Mouse (Mus musculus): ENCODE data around the gene Tff3. TPM values are rescaled to one million over a fixed set of nuclear protein-coding genes. Genes with fewer than 3 reads are reported as not detected.

Tff3 gene
- polyA plus RNA-seq, 2 experiments = 0.33 TPM; not detected in 1

- Histone ChIP-seq H3K4me2 (replicated peaks; ENCODE audit: low read depth, low read length, severe bottlenecking) (no peak overlapping the region), H3K9me3 (ENCODE audit: control insufficient read depth, low read length) (no peaks in the 10 kb centered on the region), H3K27ac (replicated peaks; ENCODE audit: low read depth, low read length) (no peak overlapping the region), H3K4me1 (ENCODE audit: control insufficient read depth, insufficient read depth, low read length) (no peaks in the 10 kb centered on the region), H3K4me3 (replicated peaks; ENCODE audit: low read length) (no peak overlapping the region), H3K27me3 (ENCODE audit: control insufficient read depth, insufficient read depth, low read length) (no peaks in the 10 kb centered on the region), H3K9ac (ENCODE audit: low read depth, low read length, severe bottlenecking) (no peak overlapping the region), H3K36me3 (ENCODE audit: control insufficient read depth, insufficient read depth, low read length) (no peaks in the 10 kb centered on the region)
- WGBS = 25% methylated on average over 9 of the region's 9 CpGs
- no peak for DNase-seq (ENCODE audit: low spot score)
- TF ChIP-seq POLR2A (IDR thresholded peaks at IDR 0.05; ENCODE audit: borderline replicate concordance, extremely low read depth, insufficient read depth, insufficient read length) = no peak
- ATAC-seq (ENCODE audit: low FRiP score, low read depth) = no peak
These were observed 3.7 kb downstream of the Tff3 start for GRCm38 (mm10) chr17:31125548-31126266.

GRCm38 (mm10) chr17:31121975-31122374, 7.5 kb downstream of the Tff3 start:
- DNase-seq (ENCODE audit: low spot score) = peak; percentile 60
- Histone ChIP-seq H3K27me3 (ENCODE audit: control insufficient read depth, insufficient read depth, low read length) (no peaks in the 10 kb centered on the region), H3K4me3 (replicated peaks; ENCODE audit: low read length) (no peak overlapping the region), H3K4me2 (replicated peaks; ENCODE audit: low read depth, low read length, severe bottlenecking) (no peak overlapping the region), H3K4me1 (ENCODE audit: control insufficient read depth, insufficient read depth, low read length) (no peaks in the 10 kb centered on the region), H3K9ac (ENCODE audit: low read depth, low read length, severe bottlenecking) (no peak overlapping the region), H3K9me3 (ENCODE audit: control insufficient read depth, low read length) (no peaks in the 10 kb centered on the region), H3K36me3 (ENCODE audit: control insufficient read depth, insufficient read depth, low read length) (no peaks in the 10 kb centered on the region), H3K27ac (replicated peaks; ENCODE audit: low read depth, low read length) (no peak overlapping the region)
- 6% methylated on average over 8 of the region's 8 CpGs for WGBS
- no peak for ATAC-seq (ENCODE audit: low FRiP score, low read depth)
- no peak for TF ChIP-seq POLR2A (IDR thresholded peaks at IDR 0.05; ENCODE audit: borderline replicate concordance, extremely low read depth, insufficient read depth, insufficient read length)

GRCm38 (mm10) chr17:31119429-31119828, 10.0 kb downstream of the Tff3 start:
- no peak for TF ChIP-seq POLR2A (IDR thresholded peaks at IDR 0.05; ENCODE audit: borderline replicate concordance, extremely low read depth, insufficient read depth, insufficient read length)
- DNase-seq (ENCODE audit: low spot score) = peak; percentile 43

GRCm38 (mm10) chr17:31117946-31118345, 11.5 kb downstream of the Tff3 start:
- Histone ChIP-seq H3K9ac (ENCODE audit: low read depth, low read length, severe bottlenecking) (no peak overlapping the region), H3K36me3 (ENCODE audit: control insufficient read depth, insufficient read depth, low read length) (no peaks in the 10 kb centered on the region), H3K4me2 (replicated peaks; ENCODE audit: low read depth, low read length, severe bottlenecking) (no peak overlapping the region), H3K9me3 (ENCODE audit: control insufficient read depth, low read length) (no peaks in the 10 kb centered on the region), H3K4me3 (replicated peaks; ENCODE audit: low read length) (no peak overlapping the region), H3K27ac (replicated peaks; ENCODE audit: low read depth, low read length) (no peak overlapping the region), H3K27me3 (ENCODE audit: control insufficient read depth, insufficient read depth, low read length) (no peaks in the 10 kb centered on the region), H3K4me1 (ENCODE audit: control insufficient read depth, insufficient read depth, low read length) (no peaks in the 10 kb centered on the region)
- WGBS = 79% methylated on average over 5 of the region's 5 CpGs
- TF ChIP-seq POLR2A (IDR thresholded peaks at IDR 0.05; ENCODE audit: borderline replicate concordance, extremely low read depth, insufficient read depth, insufficient read length) = no peak
- ATAC-seq (ENCODE audit: low FRiP score, low read depth) (no peak), DNase-seq (ENCODE audit: low spot score) (peak; percentile 10)

More at GRCm38 (mm10) chr17:31119429-31119828, 10.0 kb downstream of the Tff3 start:
- Histone ChIP-seq H3K9me3 (ENCODE audit: control insufficient read depth, low read length) (no peaks in the 10 kb centered on the region), H3K4me3 (replicated peaks; ENCODE audit: low read length) (no peak overlapping the region), H3K36me3 (ENCODE audit: control insufficient read depth, insufficient read depth, low read length) (no peaks in the 10 kb centered on the region), H3K27ac (replicated peaks; ENCODE audit: low read depth, low read length) (no peak overlapping the region), H3K27me3 (ENCODE audit: control insufficient read depth, insufficient read depth, low read length) (no peaks in the 10 kb centered on the region), H3K4me1 (ENCODE audit: control insufficient read depth, insufficient read depth, low read length) (no peaks in the 10 kb centered on the region), H3K9ac (ENCODE audit: low read depth, low read length, severe bottlenecking) (no peak overlapping the region), H3K4me2 (replicated peaks; ENCODE audit: low read depth, low read length, severe bottlenecking) (no peak overlapping the region)
- WGBS = 3% methylated on average over 7 of the region's 7 CpGs
- ATAC-seq (ENCODE audit: low FRiP score, low read depth) = no peak

- no peak for DNase-seq (ENCODE audit: low spot score)
- Histone ChIP-seq H3K4me1 (ENCODE audit: control insufficient read depth, insufficient read depth, low read length) (no peaks in the 10 kb centered on the region), H3K4me2 (replicated peaks; ENCODE audit: low read depth, low read length, severe bottlenecking) (no peak overlapping the region), H3K27me3 (ENCODE audit: control insufficient read depth, insufficient read depth, low read length) (no peaks in the 10 kb centered on the region), H3K9ac (ENCODE audit: low read depth, low read length, severe bottlenecking) (no peak overlapping the region), H3K9me3 (ENCODE audit: control insufficient read depth, low read length) (no peaks in the 10 kb centered on the region), H3K27ac (replicated peaks; ENCODE audit: low read depth, low read length) (no peak overlapping the region), H3K36me3 (ENCODE audit: control insufficient read depth, insufficient read depth, low read length) (no peaks in the 10 kb centered on the region), H3K4me3 (replicated peaks; ENCODE audit: low read length) (no peak overlapping the region)
- 64% methylated on average over 6 of the region's 6 CpGs for WGBS
- TF ChIP-seq POLR2A (IDR thresholded peaks at IDR 0.05; ENCODE audit: borderline replicate concordance, extremely low read depth, insufficient read depth, insufficient read length) = no peak
- no peak for ATAC-seq (ENCODE audit: low FRiP score, low read depth)
These were observed 13.4 kb downstream of the Tff3 start for GRCm38 (mm10) chr17:31116063-31116462.

Data from limb, embryonic 14.5 days (tissue).